ENCODE assay signal across 9 mouse cellular contexts in the genomic region with DNA sequence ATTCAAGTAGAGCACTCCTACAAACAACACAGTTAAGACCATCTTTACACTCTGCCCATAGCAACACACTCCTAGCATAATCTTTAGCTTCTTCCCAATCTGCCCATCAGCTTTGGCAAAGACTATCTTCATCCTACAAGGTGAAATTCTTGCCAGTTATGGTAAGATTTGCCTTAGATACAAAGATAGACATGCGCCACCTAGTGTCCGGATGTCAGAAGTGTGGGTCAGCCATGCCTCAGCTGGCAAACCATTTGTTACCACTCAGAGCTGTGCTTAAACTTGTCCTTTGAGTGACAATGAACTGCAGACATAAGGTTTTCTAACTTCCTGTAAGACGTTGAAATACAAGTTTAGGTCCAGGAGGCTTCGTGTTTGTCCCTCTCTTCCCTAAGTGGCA.
DNase-seq lines count a peak whose midpoint lies in the region; ATAC-seq and TF ChIP-seq lines count a peak whose summit lies in the region.
"Had no signal": no experiment of that assay in that cellular context is flagged by ENCODE, and none has a peak within 500 bp of the region (broad histone marks: within the 10 kb centered on the region; RNA-seq: fewer than 3 reads in every experiment).

No protein-coding gene starts in this region.

- H3K4me3 ChIP-seq in liver, embryonic 12.5 days = no peak overlapping the region
- no peak overlapping the region for H3K4me3 ChIP-seq in lung, adult 2 months (replicated peaks; ENCODE audit: extremely low read depth, low read depth, low read length)
- H3K4me3 ChIP-seq: embryonic facial prominence, embryonic 13.5 days had no signal

- TF ChIP-seq CTCF in lung, adult 2 months (IDR thresholded peaks at IDR 0.05; ENCODE audit: insufficient read depth, low read length) = peak; percentile 77

- peak; percentile 12 to 20 for DNase-seq in cerebellum, adult 18-20 months
- DNase-seq in cerebellum, adult 11-12 months = no peak
- peak; percentile 49 for DNase-seq in liver
- DNase-seq in adrenal gland, postnatal 4 days (ENCODE audit: low spot score in 2 of 2) = peak; percentile 16 to 19
- peak; percentile 31 for DNase-seq in heart, postnatal 4 days
- DNase-seq in lung, adult 2 months = peak; percentile 53
- DNase-seq in testis, postnatal 10 days (ENCODE audit: low spot score) = peak; percentile 62

- no peak for ATAC-seq in liver, embryonic 12.5 days

- 7% methylated on average over 4 of the region's 4 CpGs for WGBS in liver, embryonic 12.5 days (ENCODE audit: insufficient replicate concordance)
- 10% methylated on average over 4 of the region's 4 CpGs for WGBS in lung, adult 2 months

- no peaks in the 10 kb centered on the region for H3K36me3 ChIP-seq in liver, embryonic 12.5 days
- H3K36me3 ChIP-seq: embryonic facial prominence, embryonic 13.5 days had no signal

- no peaks in the 10 kb centered on the region for H3K4me1 ChIP-seq in liver, embryonic 12.5 days
- peaks cover 8% of the 10 kb centered on the region for H3K4me1 ChIP-seq in lung, adult 2 months (ENCODE audit: control insufficient read depth, insufficient read depth, low read length)
- H3K4me1 ChIP-seq: embryonic facial prominence, embryonic 13.5 days had no signal

- TF ChIP-seq POLR2A in lung, adult 2 months (IDR thresholded peaks at IDR 0.05; ENCODE audit: borderline replicate concordance, extremely low read depth, low read depth, low read length) = no peak

- H3K9me3 ChIP-seq in liver, embryonic 12.5 days (replicated peaks) = no peaks in the 10 kb centered on the region
- H3K9me3 ChIP-seq: embryonic facial prominence, embryonic 13.5 days had no signal

- H3K4me2 ChIP-seq in liver, embryonic 12.5 days = no peak overlapping the region
- H3K4me2 ChIP-seq: embryonic facial prominence, embryonic 13.5 days had no signal

- no peak overlapping the region for H3K9ac ChIP-seq in liver, embryonic 12.5 days
- H3K9ac ChIP-seq: embryonic facial prominence, embryonic 13.5 days had no signal

- no peaks in the 10 kb centered on the region for H3K27me3 ChIP-seq in liver, embryonic 12.5 days (replicated peaks)
- H3K27me3 ChIP-seq: embryonic facial prominence, embryonic 13.5 days had no signal

- no peak overlapping the region for H3K27ac ChIP-seq in liver, embryonic 12.5 days
- H3K27ac ChIP-seq: embryonic facial prominence, embryonic 13.5 days had no signal
